Mouse (Mus musculus) effector memory CD4-positive, alpha-beta T cell, adult 5 months (primary cell): ENCODE results near the gene Gm21983. TPM values are rescaled to one million over a fixed set of nuclear protein-coding genes. Genes with fewer than 3 reads are reported as not detected.

Source experiments
- polyA plus RNA-seq: library from polyadenylated mRNA; unstranded; fragments of 100-300 nt; shearing (Covaris generic); gene quantifications from one replicate; pipeline ENCODE4 v1.2.1, GENCODE M21; 2017

Gm21983 gene
- 0.65 TPM for polyA plus RNA-seq

DNA sequence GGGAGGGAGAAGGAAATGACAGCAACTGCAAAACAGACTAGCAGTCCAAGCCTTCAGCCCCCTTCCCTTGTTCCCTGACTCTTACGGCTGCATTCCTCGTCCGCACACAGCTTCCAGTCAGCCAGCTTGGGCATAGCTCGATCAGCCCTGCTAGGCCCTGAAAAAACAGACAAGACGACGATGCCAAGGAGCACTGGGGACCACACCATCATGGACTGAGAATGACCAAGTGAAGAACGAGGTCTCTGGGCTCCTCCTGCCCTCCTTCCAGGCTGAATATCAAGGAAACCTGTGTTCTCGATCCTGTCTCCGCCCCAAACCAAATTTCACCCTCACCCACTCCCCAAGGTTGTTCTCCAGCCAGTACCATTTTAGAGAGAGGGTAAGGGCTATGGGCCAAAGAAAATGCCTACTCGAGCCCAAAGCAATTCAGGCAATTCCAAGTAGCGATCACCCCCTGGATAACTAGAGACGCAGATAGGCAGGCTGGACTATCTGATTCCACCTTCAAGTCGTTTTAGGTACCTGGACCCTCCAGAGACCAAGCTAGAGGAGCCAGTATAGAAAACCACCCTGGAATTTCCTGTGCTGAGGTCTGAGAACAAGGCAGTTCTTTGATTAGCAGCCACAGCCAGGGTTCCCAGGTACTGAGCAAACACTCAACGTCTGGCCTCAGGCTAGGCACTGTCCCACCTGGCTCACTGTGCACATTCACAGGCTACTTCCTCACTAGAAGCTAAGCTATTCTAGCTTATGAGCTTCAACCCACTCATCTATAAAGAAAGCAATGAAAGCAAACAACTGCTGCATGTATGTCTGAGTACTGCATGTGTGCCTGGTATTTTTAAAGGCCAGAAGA lies at the start of gene Gm21983, which contains the start of gene Mia:
Gene Gm21983, minus strand, starts transcription at position 250 of the 859 bp plus-strand sequence.
Gene Mia, minus strand, starts transcription at position 321 of the 859 bp plus-strand sequence.

GRCm38 (mm10) chr7:27228281-27228821 lies 47.5 kb upstream of the Gm21983 start, which contains the start of gene Itpkc:
Gene Itpkc, minus strand, starts transcription at chr7:27228661.

GRCm38 (mm10) chr7:27195681-27196611 lies 15.1 kb upstream of the Gm21983 start, which contains the start of the genes BC024978 and Snrpa:
Gene BC024978, plus strand, starts transcription at chr7:27195781.
Gene Snrpa, minus strand, starts transcription at chr7:27196271.

DNA sequence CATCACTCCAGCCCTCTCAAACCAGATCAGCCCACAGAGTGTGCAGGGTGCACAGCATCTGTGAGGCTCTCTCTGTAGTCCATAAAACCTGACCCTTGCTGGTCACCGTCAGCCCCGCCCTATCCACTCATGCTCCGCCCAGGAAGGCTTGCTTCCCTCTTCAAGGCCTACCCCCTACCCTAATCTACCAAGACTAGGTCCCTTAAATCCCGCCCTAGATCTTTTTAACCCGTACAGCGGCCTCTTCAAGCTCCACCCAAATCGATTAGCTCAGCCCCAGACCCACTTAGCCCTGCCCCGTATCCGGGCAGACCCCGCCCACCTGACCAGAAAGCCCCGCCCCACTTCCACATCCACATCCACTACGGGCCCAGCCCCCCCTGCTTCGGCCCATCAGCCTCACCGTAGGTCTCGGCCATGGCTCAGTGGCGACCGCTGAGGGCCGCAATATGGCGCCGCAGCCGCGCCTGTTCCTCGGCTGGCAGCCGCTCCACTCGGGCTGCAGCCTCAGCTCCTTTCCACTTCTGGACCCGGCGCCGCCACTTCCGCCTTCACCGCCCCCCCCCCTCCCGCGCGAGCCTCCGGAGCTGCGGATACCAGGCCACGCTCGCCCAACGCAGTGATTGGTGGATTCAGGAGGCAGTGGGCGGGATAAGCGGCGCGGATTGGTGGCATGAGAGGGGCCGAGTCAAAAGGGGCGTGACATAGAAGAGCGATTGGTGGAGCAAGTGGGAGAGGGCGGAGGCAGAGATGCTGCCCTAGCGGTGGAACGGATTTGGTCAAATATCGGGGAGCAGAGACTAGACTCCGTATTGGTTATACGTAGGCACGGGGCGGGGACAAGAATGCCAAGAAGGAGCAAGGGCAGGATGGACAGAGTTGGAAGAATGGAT lies 2.3 kb downstream of the Gm21983 start, which contains the start of gene Rab4b:
Gene Rab4b, minus strand, starts transcription at position 573 of the 893 bp plus-strand sequence.

GRCm38 (mm10) chr7:27166614-27167474 lies 14.0 kb downstream of the Gm21983 start, which contains the start of gene Egln2:
Gene Egln2, minus strand, starts transcription at chr7:27166802.

DNA sequence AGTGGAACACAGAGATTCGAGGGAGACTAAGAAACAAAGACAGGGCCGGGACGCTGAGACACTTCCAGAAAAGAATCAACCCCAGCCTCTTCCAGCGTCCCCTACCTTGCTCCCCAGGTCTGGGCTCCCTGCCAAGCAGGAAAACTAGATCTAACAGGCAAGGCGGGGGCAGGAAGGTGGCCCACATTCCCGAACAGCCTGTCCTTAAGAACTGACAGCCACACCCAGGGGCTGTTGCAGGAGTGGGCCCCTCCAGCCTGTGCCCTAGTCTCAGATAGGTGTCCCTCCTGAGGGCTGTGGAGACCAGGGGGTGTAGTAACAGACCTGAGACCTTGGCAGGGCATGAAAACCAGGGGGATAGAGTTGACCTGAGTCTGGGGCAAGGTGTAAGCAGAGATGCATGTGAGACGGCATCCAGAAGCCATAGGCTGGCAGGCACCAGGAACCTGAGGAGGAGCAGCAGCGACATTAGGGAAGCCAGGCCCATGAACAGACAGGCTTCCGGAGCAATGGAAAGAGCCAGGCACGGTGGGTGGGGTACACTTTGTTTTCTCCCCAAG lies 27.6 kb downstream of the Gm21983 start, which contains the start of gene Cyp2t4:
Gene Cyp2t4, plus strand, starts transcription at position 510 of the 560 bp plus-strand sequence.

GRCm38 (mm10) chr7:27119676-27120075 lies 61.2 kb downstream of the Gm21983 start, which contains the start of gene Cyp2f2:
Gene Cyp2f2, plus strand, starts transcription at chr7:27119909.

Other genes starting within 250 kb of the Gm21983 start
- not detected for gene Cyp2a22, start 241.7 kb downstream of the Gm21983 start, polyA plus RNA-seq
- gene Cyp2a12, start 152.0 kb downstream of the Gm21983 start, polyA plus RNA-seq, result not detected
- gene Cyp2f2, start 61.2 kb downstream of the Gm21983 start, polyA plus RNA-seq, result not detected
- not detected for gene Cyp2t4, start 27.4 kb downstream of the Gm21983 start, polyA plus RNA-seq
- 73.8 TPM for gene Egln2, start 14.3 kb downstream of the Gm21983 start, polyA plus RNA-seq
- gene Rab4b, start 2.2 kb downstream of the Gm21983 start, polyA plus RNA-seq, result 141 TPM
- gene Mia, start 71 bp upstream of the Gm21983 start, polyA plus RNA-seq, result not detected
- 2.0 TPM for gene BC024978, start 14.7 kb upstream of the Gm21983 start, polyA plus RNA-seq
- gene Snrpa, start 15.2 kb upstream of the Gm21983 start, polyA plus RNA-seq, result 67.6 TPM
- 20.4 TPM for gene Itpkc, start 47.6 kb upstream of the Gm21983 start, polyA plus RNA-seq
- 14.5 TPM for gene Coq8b, start 51.9 kb upstream of the Gm21983 start, polyA plus RNA-seq
- gene Numbl, start 77.3 kb upstream of the Gm21983 start, polyA plus RNA-seq, result 2.2 TPM
- gene Ltbp4, start 156.6 kb upstream of the Gm21983 start, polyA plus RNA-seq, result 1.6 TPM
- gene Shkbp1, start 174.9 kb upstream of the Gm21983 start, polyA plus RNA-seq, result 56.3 TPM
- 1.1 TPM for gene Gm20479, start 176.3 kb upstream of the Gm21983 start, polyA plus RNA-seq